Mouse (Mus musculus) CH12.LX (cell line): ENCODE results near the gene Cadm1.

Experiments
- CTCF ChIP-seq, 2 experiments: IDR thresholded peaks in 1 of 2; conservative IDR thresholded peaks in 1 of 2; 2 replicates each; pipeline ENCODE4 v1.5.1; 2011 to 2012; ENCODE audit warnings: low read depth in 2 of 2, low read length in 2 of 2, improper control_type of control experiment in 1 of 2, inconsistent platforms in 1 of 2, mild to moderate bottlenecking in 1 of 2, moderate library complexity in 1 of 2
- E2F4 ChIP-seq: IDR thresholded peaks from 2 replicates; pipeline ENCODE4 v1.6.1; 2011; ENCODE audit warnings: low read depth, low read length, improper control_type of control experiment; ENCODE audit not compliant: insufficient replicate concordance
- MAX ChIP-seq: IDR thresholded peaks from 2 replicates; pipeline ENCODE4 v1.6.1; 2011; ENCODE audit warnings: low read length, improper control_type of control experiment
- MAZ ChIP-seq: IDR thresholded peaks from 2 replicates; pipeline ENCODE4 v1.6.1; 2012; ENCODE audit warnings: low read depth, mild to moderate bottlenecking, inconsistent platforms, low read length, improper control_type of control experiment, moderate library complexity
- PAX5 ChIP-seq: IDR thresholded peaks from 2 replicates; pipeline ENCODE4 v1.6.1; 2012; ENCODE audit warnings: low read length, inconsistent platforms, mixed read lengths
- POLR2A ChIP-seq: IDR thresholded peaks from 2 replicates; pipeline ENCODE4 v1.6.1; 2011; ENCODE audit warnings: low read depth, mild to moderate bottlenecking, improper control_type of control experiment, low read length
- POLR2AphosphoS2 ChIP-seq: IDR thresholded peaks from 2 replicates; pipeline ENCODE4 v1.6.1; 2011; ENCODE audit warnings: low read depth, low read length, improper control_type of control experiment
- RCOR1 ChIP-seq: conservative IDR thresholded peaks from 2 replicates; pipeline ENCODE4 v1.6.1; 2012; ENCODE audit warnings: low read depth, mild to moderate bottlenecking, inconsistent platforms, low read length, improper control_type of control experiment

DNA sequence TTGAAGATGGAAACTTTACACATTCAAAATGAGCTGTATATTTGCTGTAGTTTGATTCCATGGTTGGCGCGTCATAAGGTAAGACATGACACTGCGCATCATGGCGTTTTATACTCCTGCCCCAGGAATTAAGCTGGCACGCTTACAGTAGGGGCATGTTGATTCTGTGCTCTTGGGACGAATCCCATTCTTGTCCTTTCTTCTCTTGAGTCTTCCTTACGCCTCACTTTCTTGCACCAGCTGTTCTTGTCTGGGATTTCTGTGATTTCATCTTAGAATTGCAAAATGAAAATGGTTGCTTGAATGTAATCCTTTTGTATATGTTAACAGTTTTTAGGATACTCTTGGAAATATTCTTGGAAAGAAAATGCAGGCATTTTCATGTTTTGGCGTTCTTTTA lies 56.9 kb downstream of the Cadm1 start:
- TF ChIP-seq RCOR1, result no peak
- TF ChIP-seq CTCF (conservative IDR thresholded peaks at IDR 0.05 in 1 of 2, IDR thresholded peaks at IDR 0.05 in 1 of 2; ENCODE audit: low read depth in 2 of 2, low read length in 2 of 2), result no peak
- no peak for TF ChIP-seq POLR2A
- no peak for TF ChIP-seq MAZ
- TF ChIP-seq MAX, result no peak
- TF ChIP-seq PAX5, result no peak
- TF ChIP-seq E2F4, result no peak
- TF ChIP-seq POLR2AphosphoS2, result no peak
